14 mouse cellular contexts compared by ENCODE assay signal in the genomic region with DNA sequence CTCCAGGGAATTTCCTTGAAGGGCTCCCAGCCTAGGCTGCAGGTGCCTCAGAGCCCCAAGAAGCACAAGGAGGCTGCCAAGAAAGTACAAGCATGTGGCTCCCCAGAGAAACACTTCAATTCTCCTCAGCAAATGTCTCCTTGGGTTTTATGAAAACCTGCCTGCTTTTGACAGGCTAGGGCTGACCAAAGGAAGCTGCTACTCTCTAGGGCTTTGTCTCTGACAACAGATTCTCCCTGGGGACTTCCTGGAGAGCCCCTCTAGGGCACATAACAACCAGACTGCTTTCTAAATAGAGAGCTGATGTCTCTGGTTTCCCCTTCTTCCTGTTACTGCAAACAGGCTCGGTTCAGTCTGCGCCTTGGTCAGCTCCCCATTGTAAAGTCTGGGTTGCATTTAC. TPM values are rescaled to one million over a fixed set of nuclear protein-coding genes. Genes with fewer than 3 reads are reported as not detected.
DNase-seq lines count a peak whose midpoint lies in the region; ATAC-seq and TF ChIP-seq lines count a peak whose summit lies in the region.
"Had no signal": no experiment of that assay in that cellular context is flagged by ENCODE, and none has a peak within 500 bp of the region (broad histone marks: within the 10 kb centered on the region; RNA-seq: fewer than 3 reads in every experiment).

No protein-coding gene starts in this region.

- H3K27me3 ChIP-seq in cerebellum, adult 2 months (ENCODE audit: control insufficient read depth, insufficient read depth, low read length), result no peaks in the 10 kb centered on the region
- H3K27me3 ChIP-seq in spleen, adult 2 months (ENCODE audit: control insufficient read depth, insufficient read depth, low read length), result no peaks in the 10 kb centered on the region
- H3K27me3 ChIP-seq in kidney, adult 2 months (replicated peaks; ENCODE audit: control insufficient read depth, insufficient read depth, low read length), result no peaks in the 10 kb centered on the region
- H3K27me3 ChIP-seq: kidney, embryonic 15.5 days; limb, embryonic 13.5 days had no signal

- H3K4me1 ChIP-seq in cerebellum, adult 2 months (ENCODE audit: control insufficient read depth, insufficient read depth, low read length), result no peaks in the 10 kb centered on the region
- H3K4me1 ChIP-seq in spleen, adult 2 months (ENCODE audit: control insufficient read depth, insufficient read depth, insufficient read length), result peaks cover 36% of the 10 kb centered on the region
- H3K4me1 ChIP-seq in kidney, adult 2 months (ENCODE audit: control insufficient read depth, insufficient read depth, low read length), result no peaks in the 10 kb centered on the region

- H3K4me3 ChIP-seq in cerebellum, adult 2 months (replicated peaks; ENCODE audit: insufficient read depth, low read depth, low read length), result no peak overlapping the region
- H3K4me3 ChIP-seq in spleen, adult 2 months (ENCODE audit: extremely low read depth, insufficient read depth, insufficient read length), result no peak overlapping the region
- H3K4me3 ChIP-seq in kidney, adult 2 months (ENCODE audit: insufficient read depth, low read depth, low read length), result no peak overlapping the region
- H3K4me3 ChIP-seq: kidney, embryonic 15.5 days; limb, embryonic 13.5 days had no signal

- peak; percentile 16; the same call in 1 of the 2 replicates for ATAC-seq in common myeloid progenitor, adult 5-6 weeks (replicated peaks; ENCODE audit: low read depth, poor library complexity, severe bottlenecking)

- no peak for TF ChIP-seq POLR2A in cerebellum, adult 2 months (IDR thresholded peaks at IDR 0.05; ENCODE audit: borderline replicate concordance, insufficient read depth, low read length)
- TF ChIP-seq POLR2A in spleen, adult 2 months (IDR thresholded peaks at IDR 0.05; ENCODE audit: low read depth, low read length), result no peak
- TF ChIP-seq POLR2A in kidney, adult 2 months (IDR thresholded peaks at IDR 0.05; ENCODE audit: low read depth, low read length), result no peak

- WGBS in cerebellum, adult 2 months, result 71% methylated on average over 2 of the region's 2 CpGs
- WGBS in spleen, adult 2 months, result 19% methylated on average over 2 of the region's 2 CpGs
- WGBS in kidney, adult 2 months, result 46% methylated on average over 2 of the region's 2 CpGs

- peak overlapping the region; percentile 33; the same call in 1 of the 2 replicates for H3K27ac ChIP-seq in cerebellum, adult 2 months (ENCODE audit: insufficient read depth, low read length)
- H3K27ac ChIP-seq in spleen, adult 2 months (ENCODE audit: insufficient read depth, low read length), result peak overlapping the region; percentile 94
- H3K27ac ChIP-seq in kidney, adult 2 months (ENCODE audit: insufficient read depth, low read depth, low read length), result no peak overlapping the region
- H3K27ac ChIP-seq: kidney, embryonic 15.5 days; limb, embryonic 13.5 days had no signal

- DNase-seq in cerebellum, adult 2 months, result no peak
- DNase-seq in cerebellum, adult 9-11 months, result no peak
- DNase-seq in lung, postnatal 10 days, result peak; percentile 23
- no peak for DNase-seq in lung, adult 18-20 months
- peak; percentile 76 to 82 for DNase-seq in spleen, adult 2 months (ENCODE audit: low read depth in 1 of 2, low spot score in 2 of 2)
- no peak for DNase-seq in yolk sac, embryonic 10.5 days (ENCODE audit: low spot score)
- no peak for DNase-seq in kidney, adult 2 months
- DNase-seq: heart, adult 11 months; heart, postnatal 10 days; lung, postnatal 14 days had no signal

- TF ChIP-seq CTCF in cerebellum, adult 2 months (IDR thresholded peaks at IDR 0.05; ENCODE audit: borderline replicate concordance, insufficient read depth, low read depth, low read length), result no peak
- no peak for TF ChIP-seq CTCF in spleen, adult 2 months (IDR thresholded peaks at IDR 0.05; ENCODE audit: extremely low read depth, insufficient read depth, insufficient read length, insufficient replicate concordance)
- no peak for TF ChIP-seq CTCF in kidney, adult 2 months (conservative IDR thresholded peaks at IDR 0.05; ENCODE audit: insufficient read depth, insufficient read length, low read depth, low read length)

- no peaks in the 10 kb centered on the region for H3K36me3 ChIP-seq in spleen, adult 2 months (ENCODE audit: control insufficient read depth, insufficient read depth, low read length)
- H3K36me3 ChIP-seq in kidney, adult 2 months (ENCODE audit: control insufficient read depth, insufficient read depth, low read length), result no peaks in the 10 kb centered on the region
- H3K36me3 ChIP-seq: kidney, embryonic 15.5 days; limb, embryonic 13.5 days had no signal

RNA-seq across cellular contexts. Expression of a gene that starts 27.5 kb away (rescaled TPM):
- 58.1 and 63.1 TPM in 2 replicates for polyA plus RNA-seq in cerebellum, adult 2 months (2012; rRNA removed)
- 215 and 222 TPM in 2 replicates for total RNA-seq in common myeloid progenitor, adult 5-6 weeks (2017)
- polyA plus RNA-seq in spleen, adult 2 months (2012; rRNA removed), result 42.7 and 44.5 TPM in 2 replicates
- 20.2 and 24.6 TPM in 2 replicates for polyA plus RNA-seq in kidney, adult 2 months (2012; rRNA removed)

RNA-seq across cellular contexts. Expression of a gene that starts 57.9 kb away (rescaled TPM):
- polyA plus RNA-seq in cerebellum, adult 2 months (2012; rRNA removed), result 7.3 and 8.2 TPM in 2 replicates
- total RNA-seq in common myeloid progenitor, adult 5-6 weeks (2017), result not detected in 2 replicates
- 4.5 and 10.9 TPM in 2 replicates for polyA plus RNA-seq in spleen, adult 2 months (2012; rRNA removed)
- 0.69 and 1.1 TPM in 2 replicates for polyA plus RNA-seq in kidney, adult 2 months (2012; rRNA removed)
- total RNA-seq: MEL had no signal

Comparison
In these comparisons a context has a peak if more than half of its experiments do, and no peak if none do; other contexts are left out.
1. DNase-seq: peak in lung, postnatal 10 days (single experiment) and spleen, adult 2 months (2 of 2); none in cerebellum, adult 2 months (0 of 2), cerebellum, adult 9-11 months (single experiment), lung, adult 18-20 months (0 of 2), yolk sac, embryonic 10.5 days (single experiment) and kidney, adult 2 months (single experiment).